Mouse (Mus musculus) brain, embryonic 18.5 days (tissue): ENCODE data around the gene Dtx1.

Experiments used
- DNase-seq: peaks from one replicate; pipeline ENCODE4 v3.0.0-alpha.2; 2012; ENCODE audit warnings: low read depth, low spot score

Dtx1 gene

GRCm38 (mm10) chr5:120679676-120680555 is 31.8 kb downstream of the Dtx1 start:
- peak; percentile 95 for DNase-seq

GRCm38 (mm10) chr5:120677516-120677915 is 34.2 kb downstream of the Dtx1 start:
- no peak for DNase-seq

- DNase-seq: no peak
Measured at GRCm38 (mm10) chr5:120674229-120675145, 37.2 kb downstream of the Dtx1 start.

GRCm38 (mm10) chr5:120673626-120674025 is 38.1 kb downstream of the Dtx1 start:
- DNase-seq: peak; percentile 40

GRCm38 (mm10) chr5:120671865-120672264 is 39.9 kb downstream of the Dtx1 start:
- DNase-seq: no peak

- DNase-seq: no peak
Measured at GRCm38 (mm10) chr5:120670132-120670531, 41.6 kb downstream of the Dtx1 start.

GRCm38 (mm10) chr5:120668761-120669160 is 43.0 kb downstream of the Dtx1 start:
- DNase-seq: no peak

GRCm38 (mm10) chr5:120664888-120665287 is 46.8 kb downstream of the Dtx1 start:
- no peak for DNase-seq

GRCm38 (mm10) chr5:120660816-120661215 is 50.9 kb downstream of the Dtx1 start:
- DNase-seq: peak; percentile 69

GRCm38 (mm10) chr5:120656281-120656751 is 55.4 kb downstream of the Dtx1 start:
- peak; percentile 57 for DNase-seq

- DNase-seq: no peak
Measured at GRCm38 (mm10) chr5:120653873-120654272, 57.9 kb downstream of the Dtx1 start.

- DNase-seq: no peak
Measured at GRCm38 (mm10) chr5:120652915-120653701, 58.6 kb downstream of the Dtx1 start.

- no peak for DNase-seq
Measured at GRCm38 (mm10) chr5:120651230-120651629, 60.5 kb downstream of the Dtx1 start.

GRCm38 (mm10) chr5:120649938-120650337 is 61.8 kb downstream of the Dtx1 start:
- DNase-seq: no peak

GRCm38 (mm10) chr5:120649374-120649933 is 62.3 kb downstream of the Dtx1 start:
- DNase-seq: no peak

- DNase-seq: no peak
Measured at GRCm38 (mm10) chr5:120648569-120649373, 63.0 kb downstream of the Dtx1 start, which contains the start of gene Rasal1. Gene Rasal1, plus strand, starts transcription at chr5:120648812.

- DNase-seq: no peak
Measured at GRCm38 (mm10) chr5:120647814-120648491, 63.8 kb downstream of the Dtx1 start.

- DNase-seq: no peak
Measured at GRCm38 (mm10) chr5:120647361-120647760, 64.4 kb downstream of the Dtx1 start.

GRCm38 (mm10) chr5:120645851-120646250 is 65.9 kb downstream of the Dtx1 start:
- DNase-seq: no peak

- no peak for DNase-seq
Measured at GRCm38 (mm10) chr5:120644227-120644626, 67.5 kb downstream of the Dtx1 start.
